Mouse (Mus musculus) stomach, postnatal 0 days (tissue): ENCODE results near the gene Gm9936. TPM values are rescaled to one million over a fixed set of nuclear protein-coding genes. Genes with fewer than 3 reads are reported as not detected.
"Not testable (repeated sequence)": the region's sequence is repeated elsewhere in the genome, so short reads cannot be mapped to it uniquely, and the experiment has no call there.

ENCODE experiments used
- ATAC-seq: fragments of 200-750 bp; cut with Nextera tagmentation; 2 replicates; pipeline ENCODE4 v1.8.0; 2017; ENCODE audit not compliant: low FRiP score, low TSS enrichment
- DNase-seq: peaks from one replicate; pipeline ENCODE4 v3.0.0-alpha.2; 2016; ENCODE audit warnings: low spot score
- H3K27ac ChIP-seq: fragments of 300-500 bp; sonication (generic); replicated peaks from 2 replicates; pipeline ENCODE4 v1.5.1; 2014; ENCODE audit warnings: mild to moderate bottlenecking, control low read depth
- H3K27me3 ChIP-seq: fragments of 300-500 bp; sonication (generic); 2 replicates; pipeline ENCODE4 v1.6.1; 2014; ENCODE audit warnings: low read length; ENCODE audit not compliant: control insufficient read depth, insufficient read depth
- H3K36me3 ChIP-seq: fragments of 300-500 bp; sonication (generic); 2 replicates; pipeline ENCODE4 v1.6.1; 2014; ENCODE audit warnings: low read length, mixed read lengths; ENCODE audit not compliant: control insufficient read depth, insufficient read depth
- H3K4me1 ChIP-seq: fragments of 300-500 bp; sonication (generic); replicated peaks from 2 replicates; pipeline ENCODE4 v1.6.1; 2014; ENCODE audit warnings: antibody characterized with exemption; ENCODE audit not compliant: control insufficient read depth, insufficient read depth
- H3K4me2 ChIP-seq: fragments of 300-500 bp; sonication (generic); replicated peaks from 2 replicates; pipeline ENCODE4 v1.6.1; 2014; ENCODE audit warnings: low read depth, mild to moderate bottlenecking, control low read depth, moderate library complexity
- H3K4me3 ChIP-seq: fragments of 300-500 bp; sonication (generic); 2 replicates; pipeline ENCODE4 v1.5.1; 2014; ENCODE audit warnings: low read depth, low read length, control low read depth
- H3K9ac ChIP-seq: fragments of 300-500 bp; sonication (generic); 2 replicates; pipeline ENCODE4 v1.6.1; 2014; ENCODE audit warnings: mild to moderate bottlenecking, low read length, control low read depth, mixed read lengths
- H3K9me3 ChIP-seq: fragments of 300-500 bp; sonication (generic); 2 replicates; pipeline ENCODE4 v1.6.1; 2016; ENCODE audit warnings: low read length; ENCODE audit not compliant: control insufficient read depth
- CTCF ChIP-seq: IDR thresholded peaks from 2 replicates; pipeline ENCODE4 v1.5.1; 2016; ENCODE audit warnings: antibody characterized with exemption, low read depth, mild to moderate bottlenecking, moderate library complexity
- EP300 ChIP-seq: optimal IDR thresholded peaks from 2 replicates; pipeline ENCODE3; 2016; ENCODE audit warnings: antibody characterized with exemption
- WGBS: fragments of 180-500 bp; shearing (Covaris S2); extraction: QIAGEN DNeasy Blood & Tissue Kit; methylation state at CpG from one replicate; pipeline ENCODE4 v1.1.7; 2014; 5-methylcytosine and 5-hydroxymethylcytosine counted together
- polyA plus RNA-seq: library from polyadenylated mRNA; unstranded; fragments of >200 nt; fragmentation: Nextera tagmentation; extraction: Ambion mirVana; gene quantifications from 2 replicates; pipeline ENCODE4 v1.2.1, GENCODE M21; 2015

Gene Gm9936
- polyA plus RNA-seq, 1 experiment from 2014 or later = 0.15 TPM

DNA sequence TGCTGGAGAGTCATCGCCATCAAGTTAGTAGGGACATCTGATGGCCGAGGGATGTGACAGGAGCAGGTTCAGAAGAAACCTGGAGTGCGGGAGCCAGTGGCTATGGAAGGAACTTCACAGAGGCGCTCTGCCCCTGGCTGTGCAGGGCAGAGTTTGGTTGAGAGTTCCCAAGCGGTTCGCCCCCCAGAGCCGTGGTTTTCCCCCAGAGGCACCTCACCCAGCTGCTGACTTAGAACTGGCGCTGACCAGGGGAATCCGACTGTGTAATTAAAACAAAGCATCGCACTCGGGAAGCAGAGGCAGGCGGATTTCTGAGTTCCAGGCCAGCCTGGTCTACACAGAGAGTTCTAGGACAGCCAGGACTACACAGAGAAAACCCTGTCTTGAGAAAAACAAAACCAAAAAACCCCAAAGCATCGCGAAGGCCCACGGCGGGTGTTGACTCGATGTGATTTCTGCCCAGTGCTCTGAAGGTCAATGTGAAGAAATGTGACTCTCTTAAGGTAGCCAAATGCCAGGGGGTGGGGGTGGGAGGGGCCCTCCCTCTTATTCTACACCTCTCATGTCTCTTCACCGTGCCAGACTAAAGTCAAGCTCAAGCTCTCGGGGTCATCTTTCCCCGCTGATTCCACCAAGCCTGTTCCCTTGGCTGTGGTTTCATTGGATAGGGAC, 6.8 kb downstream of the Gm9936 start:
- H3K27ac ChIP-seq = no peak overlapping the region
- WGBS = 83% methylated on average over 20 of the region's 20 CpGs
- ATAC-seq = no peak
- no peak overlapping the region for H3K4me3 ChIP-seq
- H3K9ac ChIP-seq = no peak overlapping the region
- H3K27me3 ChIP-seq = no peaks in the 10 kb centered on the region
- TF ChIP-seq CTCF = no peak
- TF ChIP-seq EP300 = no peak
- H3K4me1 ChIP-seq = no peaks in the 10 kb centered on the region
- H3K9me3 ChIP-seq = no peaks in the 10 kb centered on the region
- no peaks in the 10 kb centered on the region for H3K36me3 ChIP-seq
- no peak overlapping the region for H3K4me2 ChIP-seq
- DNase-seq = no peak

DNA sequence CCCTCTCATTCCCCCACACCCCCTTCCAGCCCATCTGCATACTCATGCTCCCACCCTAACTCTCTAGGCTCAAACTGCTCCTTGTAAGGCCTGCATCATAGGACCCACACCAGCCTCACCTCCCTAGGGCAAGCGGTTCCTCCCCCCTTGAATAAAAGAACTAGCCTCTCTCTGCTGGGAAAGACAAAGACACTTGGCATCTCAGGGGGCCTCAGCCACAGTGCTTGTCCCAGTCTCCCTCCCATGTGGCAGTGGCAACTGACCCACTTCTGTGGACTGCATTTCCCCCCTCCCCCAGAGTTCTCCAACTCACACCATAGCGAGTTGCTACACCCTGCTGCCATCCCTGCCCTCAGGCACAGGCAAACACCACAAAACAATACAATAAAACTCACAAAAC, 14.1 kb downstream of the Gm9936 start:
- not testable (repeated sequence) for H3K4me3 ChIP-seq, H3K9ac ChIP-seq, DNase-seq, H3K27me3 ChIP-seq, H3K27ac ChIP-seq, H3K4me2 ChIP-seq, ATAC-seq, H3K36me3 ChIP-seq, H3K9me3 ChIP-seq, H3K4me1 ChIP-seq
- 67% methylated on average over 2 of the region's 2 CpGs for WGBS

DNA sequence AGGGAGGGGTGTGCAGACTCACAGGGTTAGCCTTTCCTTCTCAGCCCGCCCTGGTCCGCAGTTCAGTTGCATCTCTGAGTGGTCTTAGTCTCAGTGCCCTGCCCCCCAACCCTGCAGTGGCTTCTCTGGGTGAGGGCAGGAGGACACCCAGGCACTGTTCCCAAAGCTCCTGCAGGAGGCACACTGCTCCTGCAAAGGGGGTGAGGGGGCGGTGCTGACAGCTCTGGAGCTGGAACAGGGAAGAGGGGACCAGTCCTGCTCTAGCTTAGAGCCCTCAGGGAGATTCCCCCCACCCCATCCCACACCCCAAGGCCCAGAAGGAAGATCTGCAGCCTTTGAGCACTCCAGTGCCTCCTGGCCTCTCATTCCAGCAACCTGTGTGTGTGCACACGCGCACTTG, 15.8 kb downstream of the Gm9936 start:
- H3K9me3 ChIP-seq = no peaks in the 10 kb centered on the region
- no peak overlapping the region for H3K4me2 ChIP-seq
- no peak for DNase-seq
- TF ChIP-seq EP300 (no peak), CTCF (peak; percentile 29)
- ATAC-seq = peak; percentile 19; the same call in 1 of the 2 replicates
- no peaks in the 10 kb centered on the region for H3K27me3 ChIP-seq
- H3K9ac ChIP-seq = no peak overlapping the region
- H3K4me1 ChIP-seq = no peaks in the 10 kb centered on the region
- no peak overlapping the region for H3K4me3 ChIP-seq
- WGBS = 79% methylated on average over 5 of the region's 5 CpGs
- H3K36me3 ChIP-seq = no peaks in the 10 kb centered on the region
- H3K27ac ChIP-seq = no peak overlapping the region

DNA sequence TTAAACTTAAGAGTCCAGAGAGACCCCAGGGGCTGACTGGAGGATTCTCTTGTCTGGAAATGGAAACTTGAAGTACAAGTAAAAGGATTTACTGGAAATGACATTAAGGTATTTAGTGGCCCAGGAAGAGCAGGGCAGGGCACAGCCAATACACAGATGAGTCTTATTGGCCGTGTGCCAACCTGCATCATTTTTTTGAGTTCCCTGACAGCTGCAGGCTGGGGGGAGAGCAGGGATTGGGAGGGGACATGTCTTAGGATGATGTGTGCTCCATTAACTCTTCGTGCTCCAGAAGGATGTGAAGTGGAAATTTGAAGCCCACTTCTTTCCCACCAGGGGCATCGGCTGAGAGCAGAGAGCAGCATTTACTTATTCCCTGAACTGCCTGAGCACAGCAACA, 16.3 kb downstream of the Gm9936 start:
- ATAC-seq = not testable (repeated sequence)

DNA sequence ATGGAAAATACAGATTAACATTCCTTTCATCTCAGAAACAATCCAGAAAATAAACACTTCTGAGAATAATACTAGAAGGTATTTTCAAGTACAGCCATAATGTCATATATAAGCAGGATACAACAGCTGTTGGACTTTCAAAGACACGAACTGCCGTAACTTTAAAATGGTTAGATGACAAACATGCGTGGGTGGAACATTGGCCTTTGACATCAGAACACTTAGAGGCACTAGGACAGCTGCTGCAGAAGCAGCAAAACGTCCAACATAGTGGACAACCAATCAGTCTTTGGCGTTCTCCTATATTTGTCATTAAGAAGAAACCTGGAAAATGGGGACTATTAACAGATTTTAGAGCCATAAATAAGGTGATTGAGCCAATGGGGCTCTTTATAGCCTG, 18.0 kb downstream of the Gm9936 start:
- not testable (repeated sequence) for H3K9ac ChIP-seq, H3K9me3 ChIP-seq, ATAC-seq, H3K27ac ChIP-seq, DNase-seq, H3K4me2 ChIP-seq, H3K4me3 ChIP-seq, H3K36me3 ChIP-seq, H3K4me1 ChIP-seq, H3K27me3 ChIP-seq
- WGBS = 39% methylated on average over 5 of the region's 5 CpGs

More for the DNA sequence above, 16.3 kb downstream of the Gm9936 start:
- not testable (repeated sequence) for H3K9ac ChIP-seq, DNase-seq, H3K4me1 ChIP-seq, H3K9me3 ChIP-seq, H3K4me2 ChIP-seq, H3K36me3 ChIP-seq, H3K27ac ChIP-seq, H3K27me3 ChIP-seq, H3K4me3 ChIP-seq
- 20% methylated on average over 3 of the region's 3 CpGs for WGBS

DNA sequence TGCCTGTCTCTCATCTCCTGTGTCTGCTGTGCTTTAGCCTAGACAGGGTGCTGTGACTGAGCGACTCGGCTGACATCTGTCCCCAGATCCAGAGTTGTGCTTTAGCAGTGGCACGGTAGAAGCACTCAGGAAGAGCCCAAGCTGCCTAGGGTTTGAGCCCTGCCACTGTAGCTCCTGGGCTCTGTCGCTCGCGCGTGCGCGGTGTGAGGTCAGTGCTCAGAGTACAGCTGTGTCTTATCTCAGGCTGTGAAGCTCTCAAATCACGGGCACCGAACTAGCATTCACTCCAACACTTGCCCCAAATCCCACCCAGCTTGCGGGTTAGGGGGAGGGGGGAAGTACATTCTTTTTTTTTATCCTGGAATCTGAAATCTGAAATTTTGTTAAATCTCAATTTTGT, 21.6 kb downstream of the Gm9936 start:
- no peak for DNase-seq
- Histone ChIP-seq H3K9me3 (no peaks in the 10 kb centered on the region), H3K9ac (no peak overlapping the region), H3K4me2 (no peak overlapping the region), H3K27me3 (no peaks in the 10 kb centered on the region), H3K4me3 (no peak overlapping the region), H3K36me3 (no peaks in the 10 kb centered on the region), H3K27ac (no peak overlapping the region), H3K4me1 (no peaks in the 10 kb centered on the region)
- 54% methylated on average over 12 of the region's 12 CpGs for WGBS
- no peak for TF ChIP-seq CTCF
- no peak for TF ChIP-seq EP300
- ATAC-seq = no peak
